ENCODE assay signal across 20 mouse cellular contexts in the genomic region with DNA sequence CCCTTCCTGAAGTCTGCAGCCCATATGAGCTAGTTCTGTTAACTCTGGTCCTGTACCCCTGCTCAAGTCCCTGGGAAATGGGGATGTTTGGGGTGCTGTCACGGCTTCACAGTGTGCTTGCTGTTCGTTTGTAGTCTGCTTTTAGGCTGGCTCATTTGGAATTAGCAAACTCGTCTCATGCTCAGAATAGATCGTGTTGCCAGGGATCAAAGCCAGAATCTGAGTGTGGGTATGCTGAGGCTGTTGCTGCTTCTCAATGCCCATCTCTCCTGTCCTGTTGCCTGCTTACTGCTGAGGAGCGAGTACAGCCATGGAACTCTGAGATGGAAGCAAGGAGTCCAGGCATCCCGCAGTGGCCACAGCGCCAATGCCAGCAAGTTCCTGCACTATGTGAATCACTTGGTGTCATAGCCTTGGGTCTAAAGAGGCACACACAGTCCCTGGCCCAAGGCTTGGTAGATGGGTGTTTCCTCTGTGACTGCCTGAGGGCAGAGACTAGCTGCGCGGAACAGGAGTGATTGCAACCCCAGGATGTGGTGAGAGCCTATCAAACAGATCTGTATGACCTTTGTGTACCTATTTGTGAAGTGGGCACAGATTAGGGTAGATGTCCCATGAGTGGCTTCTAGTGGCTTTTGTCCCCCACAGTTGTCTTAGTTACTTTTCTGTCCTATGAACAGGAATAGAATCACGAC. TPM values are rescaled to one million over a fixed set of nuclear protein-coding genes. Genes with fewer than 3 reads are reported as not detected.
A peak's percentile ranks its signal among the peaks of the same experiment; 100 is the strongest.
DNase-seq lines count a peak whose midpoint lies in the region; TF ChIP-seq lines count a peak whose summit lies in the region.
"Had no signal": no experiment of that assay in that cellular context is flagged by ENCODE, and none has a peak within 500 bp of the region (broad histone marks: within the 10 kb centered on the region; RNA-seq: fewer than 3 reads in every experiment).

No protein-coding gene starts in this region.

- H3K36me3 ChIP-seq in spleen, adult 2 months (ENCODE audit: control insufficient read depth, insufficient read depth, low read length): no peaks in the 10 kb centered on the region
- H3K36me3 ChIP-seq: heart, embryonic 15.5 days had no signal

- H3K27me3 ChIP-seq in spleen, adult 2 months (ENCODE audit: control insufficient read depth, insufficient read depth, low read length): no peaks in the 10 kb centered on the region
- H3K27me3 ChIP-seq: CH12.LX; heart, embryonic 15.5 days; hindbrain, embryonic 13.5 days; liver, embryonic 13.5 days; midbrain, embryonic 13.5 days; neural tube, embryonic 12.5 days had no signal

- WGBS in spleen, adult 2 months: 70% methylated on average over 10 of the region's 10 CpGs

- no peak for TF ChIP-seq POLR2A in spleen, adult 2 months (IDR thresholded peaks at IDR 0.05; ENCODE audit: low read depth, low read length)

- H3K4me1 ChIP-seq in spleen, adult 2 months (ENCODE audit: control insufficient read depth, insufficient read depth, insufficient read length): peaks cover 37% of the 10 kb centered on the region

- no peak overlapping the region for H3K4me3 ChIP-seq in gastrocnemius, adult 2 months
- H3K4me3 ChIP-seq in spleen, adult 2 months (ENCODE audit: extremely low read depth, insufficient read depth, insufficient read length): no peak overlapping the region
- H3K4me3 ChIP-seq: erythroblast, embryonic 14.5 days; heart, embryonic 15.5 days; hindbrain, embryonic 13.5 days; liver, embryonic 13.5 days; midbrain, embryonic 13.5 days; neural tube, embryonic 12.5 days had no signal

- DNase-seq in gastrocnemius, adult 2 months: no peak
- no peak for DNase-seq in gastrocnemius, postnatal 4 days (ENCODE audit: low spot score in 2 of 2)
- DNase-seq in spleen, adult 2 months (ENCODE audit: low read depth in 1 of 2, low spot score in 2 of 2): no peak
- no peak for DNase-seq in spleen, adult 12 weeks (ENCODE audit: low spot score)
- peak; percentile 84 for DNase-seq in brain, adult 2 months (ENCODE audit: low read depth, low spot score)
- DNase-seq in natural killer cell, adult 2 months (ENCODE audit: low spot score in 2 of 2): peak; percentile 69 to 84
- no peak for DNase-seq in urinary bladder, postnatal 10 days (ENCODE audit: low spot score)
- no peak for DNase-seq in right cerebral cortex, adult 2 months (ENCODE audit: low spot score in 2 of 2)
- DNase-seq: adrenal gland, postnatal 10 days; gastrocnemius, postnatal 36 days; kidney, adult 18-20 months; kidney, postnatal 4 days; liver, embryonic 13.5 days; lung, postnatal 14 days had no signal

- intact Hi-C loops in gastrocnemius, adult 2 months (cut with DNase I): no loop called here

- TF ChIP-seq CTCF in gastrocnemius, adult 2 months (IDR thresholded peaks at IDR 0.05): no peak
- TF ChIP-seq CTCF in spleen, adult 2 months (IDR thresholded peaks at IDR 0.05; ENCODE audit: extremely low read depth, insufficient read depth, insufficient read length, insufficient replicate concordance): no peak

- peak overlapping the region; percentile 24; the same call in 1 of the 2 replicates for H3K27ac ChIP-seq in gastrocnemius, adult 2 months
- H3K27ac ChIP-seq in spleen, adult 2 months (ENCODE audit: insufficient read depth, low read length): peak overlapping the region; percentile 89
- H3K27ac ChIP-seq: heart, embryonic 15.5 days; liver, embryonic 13.5 days; neural tube, embryonic 12.5 days had no signal

RNA-seq across cellular contexts. Expression of a gene that starts 44.3 kb away (rescaled TPM):
- 10 to 100 TPM; 35.6 to 37.2 TPM for total RNA-seq in gastrocnemius, adult 2 months (2021)
- total RNA-seq in gastrocnemius, postnatal 4 days (2021): 10 to 100 TPM; 47.4 to 54.6 TPM
- polyA plus RNA-seq in spleen, adult 2 months (2012; rRNA removed): 9.4 and 16.6 TPM in 2 replicates

Comparison
In these comparisons a context has a peak if more than half of its experiments do, and no peak if none do; other contexts are left out.
1. DNase-seq: peak in brain, adult 2 months (single experiment) and natural killer cell, adult 2 months (2 of 2); none in gastrocnemius, adult 2 months (single experiment), gastrocnemius, postnatal 4 days (0 of 2), spleen, adult 2 months (0 of 2), spleen, adult 12 weeks (single experiment), urinary bladder, postnatal 10 days (single experiment) and right cerebral cortex, adult 2 months (0 of 2).